Mouse (Mus musculus) bone marrow macrophage, adult 2 months (primary cell): ENCODE data around the gene Kynu.

ENCODE experiments used
- CTCF ChIP-seq: IDR thresholded peaks from 2 replicates; pipeline ENCODE4 v1.5.1; 2012; ENCODE audit warnings: low read depth, mild to moderate bottlenecking, low read length, moderate library complexity
- POLR2A ChIP-seq: IDR thresholded peaks from 2 replicates; pipeline ENCODE4 v1.6.1; 2012; ENCODE audit warnings: mild to moderate bottlenecking, low read depth, low read length, borderline replicate concordance

DNA sequence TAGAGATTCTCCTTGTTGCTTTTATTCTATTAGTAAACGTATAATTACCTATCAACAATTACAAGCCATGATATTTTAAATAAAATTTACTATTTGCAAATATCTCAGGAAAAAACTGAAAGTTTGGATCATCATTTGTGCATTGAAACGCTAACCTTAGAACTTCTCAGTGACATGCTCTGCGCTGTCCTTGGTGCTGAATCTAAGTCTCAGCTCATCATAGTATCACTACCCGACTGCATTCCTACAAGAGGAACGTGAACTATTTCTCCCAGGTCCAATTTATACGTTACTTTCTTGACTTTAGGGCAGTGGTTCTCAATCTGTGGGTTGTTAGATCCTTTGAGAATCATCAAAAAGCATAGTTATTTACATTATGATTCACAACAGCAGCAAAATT, 58.4 kb downstream of the Kynu start:
- TF ChIP-seq CTCF (no peak), POLR2A (no peak)
